Mouse (Mus musculus) right cerebral cortex, postnatal 10 days (tissue): ENCODE results near the gene Fhl3.
"Not testable (repeated sequence)": the region's sequence is repeated elsewhere in the genome, so short reads cannot be mapped to it uniquely, and the experiment has no call there.

Experiments used
- DNase-seq, 2 experiments: peaks; one replicate each; pipeline ENCODE4 v3.0.0; 2021; ENCODE audit warnings: low spot score in 2 of 2

Gene Fhl3

DNA sequence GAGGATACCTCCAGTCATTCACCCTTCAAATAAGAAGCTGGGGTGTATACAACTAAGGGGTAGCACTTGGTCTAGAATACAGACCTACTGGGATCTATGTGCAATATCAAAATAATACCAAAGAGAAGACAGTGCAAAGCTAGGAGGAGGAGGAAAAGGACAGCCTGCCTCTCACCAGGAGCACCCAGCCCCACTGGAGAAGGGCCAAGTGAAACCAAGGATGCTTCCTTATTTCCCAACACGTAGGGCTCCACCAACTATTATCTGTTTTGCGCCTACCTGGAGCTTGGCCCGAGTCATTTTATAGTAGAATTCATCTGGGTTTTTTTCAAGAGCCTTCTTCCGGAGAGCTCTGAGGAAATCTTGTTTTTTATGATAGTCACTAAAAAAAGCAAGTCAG is 17.0 kb upstream of the Fhl3 start:
- DNase-seq, result no peak

DNA sequence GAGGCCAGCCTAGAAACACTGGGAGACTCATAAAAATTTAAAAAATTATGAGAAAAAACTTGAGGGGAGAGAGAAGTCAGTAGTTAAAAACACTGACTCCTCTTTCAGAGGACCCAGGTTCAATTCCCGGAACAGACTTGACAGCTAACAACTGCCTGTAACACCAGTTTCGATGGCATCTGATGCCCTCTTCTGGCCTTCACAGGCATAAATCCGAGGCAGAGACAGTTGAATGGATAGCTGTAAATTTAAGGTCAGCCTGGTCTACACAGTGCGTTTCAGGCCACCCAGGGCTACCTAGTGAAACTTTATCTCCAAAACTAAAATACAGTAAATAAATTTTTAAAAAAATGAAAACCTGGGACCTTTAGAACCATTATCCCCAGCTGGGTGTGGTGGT is 15.5 kb upstream of the Fhl3 start:
- no peak for DNase-seq

DNA sequence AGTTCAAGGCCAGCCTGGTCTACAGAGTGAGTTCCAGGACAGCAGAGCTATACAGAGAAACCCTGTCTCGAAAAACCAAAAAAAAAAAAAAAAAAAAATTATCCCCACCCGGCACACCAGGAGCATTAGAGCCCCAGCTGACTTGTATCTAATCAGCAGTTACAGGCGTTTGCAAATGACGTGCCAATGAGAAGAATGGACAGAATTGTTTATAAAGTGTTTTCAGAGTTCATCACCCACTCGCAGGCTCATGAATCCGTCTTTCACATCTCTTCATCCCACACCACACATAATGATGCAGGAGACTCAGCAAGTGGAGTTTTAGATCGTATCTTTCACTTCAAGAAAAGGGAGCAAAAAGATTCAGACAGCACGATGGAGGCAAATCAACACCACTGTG is 15.0 kb upstream of the Fhl3 start:
- no peak for DNase-seq

DNA sequence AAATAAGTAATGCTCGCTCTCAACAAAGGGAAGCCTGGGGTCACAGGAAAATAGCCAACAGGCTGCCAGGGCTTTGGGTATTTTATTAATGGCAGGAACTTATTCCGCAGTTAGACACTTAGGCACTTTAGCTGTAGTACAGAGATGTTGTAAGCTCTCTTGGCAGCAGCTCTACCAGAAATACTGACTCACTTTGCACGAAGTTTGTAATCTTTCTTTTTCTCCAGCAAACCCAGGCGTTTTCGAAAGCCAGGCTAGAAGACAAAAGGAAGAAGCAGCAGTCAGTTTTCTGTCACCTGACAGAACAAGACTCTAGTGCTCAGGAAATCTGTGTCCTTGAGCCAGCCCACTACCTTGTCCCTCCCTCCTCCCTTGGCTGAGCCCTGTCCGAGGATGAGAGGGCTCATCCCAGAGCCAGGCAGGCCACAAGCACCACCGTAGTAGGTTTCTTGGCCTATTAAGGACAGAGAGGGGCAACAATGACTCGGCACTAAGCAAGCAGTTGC is 14.6 kb upstream of the Fhl3 start:
- DNase-seq, result no peak

DNA sequence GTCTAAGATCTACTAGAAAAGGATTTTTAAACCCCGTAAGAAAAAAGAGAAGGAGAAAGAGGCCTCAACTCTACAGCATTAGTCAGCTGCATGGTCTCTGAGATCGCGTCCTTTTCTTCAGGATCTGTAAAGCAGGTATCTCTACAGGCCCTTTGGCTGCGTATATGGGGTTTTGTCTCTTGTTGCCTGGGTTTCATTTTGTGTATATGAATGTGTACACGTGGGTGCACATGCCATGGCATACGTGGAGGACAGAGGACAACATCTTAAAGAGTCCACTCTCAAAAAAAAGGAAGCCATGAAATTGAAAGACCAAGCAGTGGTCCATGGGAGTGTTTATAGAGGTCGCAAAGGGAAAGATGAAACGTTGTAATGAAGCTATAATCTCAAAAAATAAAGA is 9.0 kb upstream of the Fhl3 start:
- no peak for DNase-seq

DNA sequence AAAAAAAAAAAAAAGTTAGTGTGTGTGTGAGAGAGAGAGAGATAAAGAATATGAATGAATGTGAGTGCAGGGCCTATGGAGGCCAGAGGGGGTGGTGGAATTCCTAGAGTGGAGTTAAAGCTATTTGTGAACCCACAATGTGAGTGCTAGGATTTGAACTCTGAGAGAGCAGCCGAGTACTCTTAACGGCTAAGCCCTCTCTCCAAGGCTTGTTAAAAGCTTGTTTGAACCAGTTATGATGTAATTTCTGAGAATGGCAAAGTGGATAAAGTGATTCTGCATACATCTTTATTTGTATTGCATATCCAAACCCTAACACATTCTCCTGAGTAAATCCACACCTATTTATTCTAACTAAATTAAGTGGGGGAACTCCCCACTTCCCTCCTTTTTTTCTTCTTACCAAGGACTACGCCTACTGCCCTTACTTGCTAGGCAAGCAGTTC is 8.1 kb upstream of the Fhl3 start:
- DNase-seq, result no peak

DNA sequence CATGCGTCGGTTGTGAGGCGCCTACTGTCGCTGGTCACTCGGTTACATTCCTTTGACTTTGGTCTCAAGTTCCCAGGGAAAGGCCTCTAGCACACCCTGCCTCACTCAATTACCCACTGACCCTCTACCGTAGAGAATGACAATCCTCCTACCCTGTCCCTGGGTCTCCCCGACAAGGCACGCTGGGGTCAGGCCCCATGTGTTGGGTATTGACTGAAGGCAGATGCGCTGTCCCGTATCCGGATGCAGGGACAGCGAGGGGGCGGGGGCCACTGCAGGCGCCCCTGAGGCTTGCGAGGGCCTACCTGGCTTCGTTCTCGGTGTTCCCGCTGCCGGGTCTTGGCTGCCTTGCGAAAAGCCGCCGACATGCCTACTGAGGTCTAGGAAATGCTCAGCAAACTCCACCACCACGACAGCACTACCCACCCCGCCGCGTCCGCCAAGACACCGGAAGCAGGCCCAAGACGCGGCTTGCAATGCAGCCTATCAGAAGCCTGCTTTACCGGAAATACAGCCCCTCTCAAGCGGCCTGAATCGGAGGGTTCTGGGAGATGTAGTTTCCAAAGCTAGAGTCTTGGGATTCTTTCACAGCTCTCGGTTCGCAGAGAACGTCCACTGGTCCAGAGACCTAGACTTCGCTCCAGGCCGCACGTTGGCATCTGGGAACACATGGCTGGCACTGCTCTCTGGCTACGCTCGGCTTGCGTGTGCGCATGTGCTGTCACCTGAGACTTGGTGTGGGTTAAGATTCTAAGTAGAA is 7.2 kb upstream of the Fhl3 start, which contains the start of gene Utp11:
TSS of gene Utp11 (minus strand) at position 466 of the 760 bp plus-strand sequence.
- peak; percentile 92 to 95 for DNase-seq

DNA sequence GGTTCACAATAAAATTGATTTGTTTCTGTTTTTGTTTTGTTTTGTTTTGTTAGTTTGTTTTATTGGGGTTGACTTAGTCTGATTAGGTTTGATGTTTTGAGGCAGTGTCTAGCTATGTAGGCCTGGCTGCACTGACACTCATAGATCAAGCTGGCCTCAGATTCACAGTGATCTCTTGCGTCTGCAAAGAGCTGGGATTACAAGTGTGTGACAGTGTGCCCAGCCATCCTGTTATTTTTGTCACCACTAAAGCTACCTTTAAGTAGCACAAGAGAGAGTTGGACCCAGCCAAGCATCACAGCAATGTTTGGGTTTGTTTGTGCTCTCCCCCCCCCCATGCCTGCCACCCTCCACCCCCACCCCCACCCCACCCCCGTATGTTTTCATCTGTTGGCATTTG is 5.9 kb upstream of the Fhl3 start:
- no peak for DNase-seq

DNA sequence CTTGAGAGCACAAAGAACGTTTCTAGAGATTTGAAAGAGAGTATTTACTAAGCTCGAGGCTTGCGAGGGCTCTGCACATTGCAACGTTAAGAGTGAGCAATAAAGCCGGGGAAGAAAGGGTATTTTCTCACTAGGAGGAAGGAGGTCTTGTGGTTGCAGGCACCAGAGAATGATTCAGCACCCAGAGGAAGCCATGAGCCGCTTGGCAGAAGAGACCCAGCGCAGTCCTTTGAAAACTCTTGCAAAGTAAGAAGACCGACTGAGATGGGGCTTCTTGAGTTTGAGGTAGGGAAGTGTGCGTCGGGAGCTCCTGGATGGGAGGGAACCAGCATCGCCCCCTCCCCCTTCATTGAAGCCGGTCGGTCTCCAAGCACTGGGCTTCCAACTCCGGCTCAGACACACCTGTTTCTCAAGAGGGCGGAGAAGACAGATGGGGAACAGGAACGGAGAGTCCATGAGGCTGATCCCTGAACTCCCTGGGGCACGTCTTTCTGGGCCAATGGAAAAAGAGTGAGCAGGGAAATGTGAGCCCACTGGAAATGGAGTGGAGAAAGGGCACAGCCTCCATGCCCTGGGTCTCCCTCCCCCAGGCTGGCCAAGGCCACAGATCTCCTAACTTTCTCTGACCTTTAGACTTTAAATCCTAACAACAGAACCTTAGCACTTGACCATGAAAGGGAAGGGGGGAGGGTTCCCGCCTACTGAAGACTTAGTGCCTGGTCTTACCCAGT is 4.5 kb upstream of the Fhl3 start:
- no peak for DNase-seq

DNA sequence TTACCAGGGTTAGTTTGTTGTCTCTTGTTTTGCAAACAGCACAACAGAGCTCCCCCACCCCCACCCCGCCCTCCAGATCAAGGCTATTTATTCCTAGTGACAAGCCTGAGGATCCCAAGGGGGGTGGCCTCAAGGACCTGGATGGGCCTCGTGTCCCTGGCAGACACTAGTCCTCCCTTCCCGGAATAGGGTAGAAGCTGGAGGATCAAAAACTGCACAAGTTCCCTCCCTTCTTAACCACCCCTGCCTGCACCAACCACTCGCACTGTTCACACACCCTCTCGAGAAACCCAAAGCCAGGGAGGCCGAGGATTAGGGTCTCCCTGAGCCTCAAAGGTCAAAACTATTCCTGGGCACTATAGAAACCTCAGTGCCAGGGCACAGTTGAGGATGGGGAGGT is 710 bp upstream of the Fhl3 start:
- no peak for DNase-seq

DNA sequence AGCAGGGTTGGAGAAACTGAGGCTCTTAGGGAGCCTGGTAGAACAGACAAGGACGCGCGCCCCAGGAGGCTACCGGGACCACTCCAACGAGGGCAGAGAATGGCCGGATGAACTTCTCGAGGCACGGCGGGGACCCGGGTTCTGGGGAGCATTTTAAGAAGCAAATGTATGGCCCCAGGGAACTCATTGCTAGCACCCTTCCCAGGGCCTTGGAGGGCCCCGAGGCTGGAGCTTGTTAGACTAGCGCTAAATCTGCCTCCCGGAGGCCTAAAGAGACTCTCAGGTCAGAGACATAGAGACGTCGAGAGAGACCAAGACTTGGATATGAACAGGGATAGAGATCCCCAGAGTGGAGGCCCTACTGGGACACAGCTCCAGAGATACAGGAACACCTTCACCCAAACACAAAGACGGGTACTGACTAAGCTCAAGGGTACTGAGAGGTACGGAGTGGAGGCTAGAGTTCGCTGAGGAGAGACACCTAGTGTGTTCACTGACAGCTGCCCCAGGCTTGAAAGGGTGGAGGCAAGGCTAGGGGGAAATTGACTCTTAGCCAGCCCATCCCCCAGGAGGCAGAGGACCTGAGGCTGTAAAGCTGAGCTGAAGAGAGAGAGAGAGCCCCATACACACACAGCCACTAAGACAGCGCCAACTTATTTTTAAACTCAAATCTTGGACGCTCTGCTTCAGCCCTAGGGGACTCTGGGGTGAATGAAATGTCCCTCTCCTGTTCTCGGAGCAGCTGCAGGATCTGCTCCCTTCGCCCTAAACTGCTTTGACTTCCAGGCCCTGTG is 748 bp downstream of the Fhl3 start:
- peak; percentile 38 to 41 for DNase-seq

DNA sequence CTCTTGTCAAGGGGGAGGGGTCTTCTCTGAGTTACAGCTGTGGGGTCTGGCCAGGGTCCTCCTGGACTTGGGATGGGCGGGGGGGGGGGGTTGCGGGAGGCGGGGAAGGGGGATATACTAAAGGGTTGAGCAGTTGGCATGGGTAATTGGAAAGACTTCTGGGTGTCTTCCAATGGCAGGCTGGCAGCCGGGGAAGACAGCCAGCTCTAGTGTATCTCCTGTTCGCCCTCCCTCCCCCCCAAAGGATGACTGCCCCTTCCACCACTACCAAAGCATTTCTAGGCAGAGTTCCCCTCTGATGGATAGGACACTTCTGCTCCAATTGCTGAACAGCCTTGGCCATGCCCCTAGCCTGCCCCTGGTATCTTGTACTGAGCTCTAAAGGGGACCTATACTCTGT is 1.4 kb downstream of the Fhl3 start:
- peak in 1 of 2 experiments; percentile 36 for DNase-seq

DNA sequence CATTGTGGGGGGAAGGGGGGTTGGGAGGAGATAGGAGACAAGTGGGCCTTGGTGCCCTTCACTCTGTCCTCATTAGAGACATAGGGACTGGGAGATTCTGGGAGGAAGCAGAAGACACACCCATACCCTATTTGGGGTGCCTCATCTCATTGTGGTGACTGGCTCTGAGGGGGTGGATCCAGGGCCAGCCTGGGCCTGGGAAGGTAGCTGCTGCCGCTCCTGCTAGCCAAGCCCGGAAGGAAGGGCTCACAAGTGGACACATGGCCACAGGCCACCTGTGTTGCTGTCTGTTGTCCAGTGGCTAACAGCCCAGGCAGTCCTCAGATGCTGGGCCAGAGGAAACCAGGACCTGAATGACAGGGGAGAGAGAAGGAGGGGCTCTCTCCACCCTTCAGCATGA is 2.9 kb downstream of the Fhl3 start:
- no peak for DNase-seq

DNA sequence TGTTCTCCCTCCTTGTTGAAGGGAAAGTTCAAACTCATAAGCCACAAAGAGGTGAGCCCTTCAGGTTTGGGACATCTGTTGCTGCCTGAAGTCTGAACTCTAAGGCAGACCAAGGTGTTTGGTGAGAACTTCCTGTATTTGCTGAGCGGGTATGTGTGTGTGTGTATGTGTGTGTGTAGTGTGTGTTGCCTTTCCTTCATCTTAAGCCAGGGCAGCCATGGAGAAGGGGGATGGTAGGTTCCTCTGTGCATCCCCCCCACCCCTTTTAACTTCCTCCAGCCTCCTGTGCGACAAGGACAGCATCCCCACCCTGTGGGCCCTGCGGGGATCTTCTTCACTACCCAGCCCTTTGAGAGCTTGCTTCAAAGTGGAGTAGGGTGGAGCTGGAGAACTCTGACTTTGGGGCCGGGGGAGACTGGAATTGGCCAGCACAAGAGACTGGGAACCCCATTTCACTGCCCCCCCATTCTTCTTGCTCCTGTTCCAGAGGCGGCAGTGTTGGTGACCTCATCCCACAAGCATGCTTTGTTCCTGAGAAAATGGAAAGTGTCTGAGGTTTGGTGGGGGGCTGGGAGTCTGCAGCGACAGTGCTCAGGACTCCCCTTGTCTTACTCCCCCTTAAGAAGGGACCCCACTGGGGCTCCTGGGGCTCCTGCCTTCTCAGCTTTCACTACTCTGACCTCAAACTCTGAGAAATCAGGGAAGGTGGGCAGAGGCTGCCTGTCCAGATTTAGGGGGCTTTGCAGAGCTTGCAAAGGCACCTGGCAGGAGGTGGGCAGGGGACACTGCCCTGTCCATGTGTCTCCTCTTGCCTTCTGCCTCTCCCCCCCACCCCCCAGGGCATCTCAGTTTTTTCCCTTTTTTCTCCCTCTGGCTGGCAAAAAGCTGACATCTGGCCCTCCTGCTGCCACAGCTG is 3.6 kb downstream of the Fhl3 start:
- no peak for DNase-seq

DNA sequence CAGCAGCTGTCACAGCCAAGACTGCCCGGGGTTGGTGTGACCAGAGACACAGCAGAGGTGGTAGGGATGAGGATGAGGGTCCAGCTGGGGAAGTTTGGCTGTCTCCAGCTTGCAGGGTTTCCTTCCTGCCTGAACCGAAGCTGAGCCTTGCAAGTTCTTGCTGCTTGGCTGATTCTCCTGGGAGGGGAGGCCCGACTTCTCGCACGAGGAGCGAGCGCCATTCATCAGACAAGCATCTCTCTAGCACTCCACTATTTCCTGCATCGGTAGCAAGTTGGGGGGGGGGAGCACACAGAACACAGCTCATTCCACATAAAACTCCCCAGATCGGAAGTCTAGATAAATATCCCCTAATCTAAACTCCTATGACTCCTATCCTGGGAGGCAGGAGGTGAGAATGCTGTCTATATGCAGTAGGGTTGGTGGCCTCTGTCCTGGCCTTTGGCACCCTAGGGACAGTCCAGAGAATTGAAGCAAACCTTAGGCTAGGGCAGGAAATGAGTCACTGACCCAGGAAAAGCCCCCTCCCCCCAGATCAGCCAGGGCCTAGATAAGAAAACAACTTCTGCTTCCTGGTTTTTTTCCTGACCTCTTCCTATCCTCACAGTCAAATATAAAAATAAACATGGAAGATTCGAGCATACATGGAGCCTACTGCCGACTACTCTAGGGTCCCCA is 4.4 kb downstream of the Fhl3 start:
- peak; percentile 40 to 53 for DNase-seq

DNA sequence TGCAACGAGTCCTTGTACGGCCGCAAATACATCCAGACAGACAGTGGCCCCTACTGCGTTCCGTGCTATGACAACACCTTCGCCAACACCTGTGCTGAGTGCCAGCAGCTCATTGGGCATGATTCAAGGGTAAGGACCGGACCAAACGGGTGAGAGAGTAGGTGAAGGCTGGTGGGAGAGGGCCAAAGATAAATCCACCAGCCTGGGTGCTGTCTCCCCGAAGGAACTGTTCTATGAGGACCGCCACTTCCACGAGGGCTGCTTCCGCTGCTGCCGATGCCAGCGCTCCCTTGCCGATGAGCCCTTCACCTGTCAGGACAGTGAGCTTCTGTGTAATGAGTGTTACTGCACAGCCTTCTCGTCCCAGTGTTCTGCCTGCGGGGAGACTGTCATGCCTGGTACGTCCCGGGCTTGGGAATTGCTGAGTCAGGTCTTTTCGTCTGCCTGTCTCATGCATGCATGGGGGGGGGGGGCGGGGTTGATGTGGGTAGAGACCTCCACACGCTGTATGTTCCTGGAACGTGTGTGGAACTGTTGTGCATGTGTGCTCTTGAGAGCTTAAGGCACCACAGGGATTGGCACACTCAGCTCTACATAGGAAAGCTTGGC is 5.3 kb downstream of the Fhl3 start:
- DNase-seq, result no peak

DNA sequence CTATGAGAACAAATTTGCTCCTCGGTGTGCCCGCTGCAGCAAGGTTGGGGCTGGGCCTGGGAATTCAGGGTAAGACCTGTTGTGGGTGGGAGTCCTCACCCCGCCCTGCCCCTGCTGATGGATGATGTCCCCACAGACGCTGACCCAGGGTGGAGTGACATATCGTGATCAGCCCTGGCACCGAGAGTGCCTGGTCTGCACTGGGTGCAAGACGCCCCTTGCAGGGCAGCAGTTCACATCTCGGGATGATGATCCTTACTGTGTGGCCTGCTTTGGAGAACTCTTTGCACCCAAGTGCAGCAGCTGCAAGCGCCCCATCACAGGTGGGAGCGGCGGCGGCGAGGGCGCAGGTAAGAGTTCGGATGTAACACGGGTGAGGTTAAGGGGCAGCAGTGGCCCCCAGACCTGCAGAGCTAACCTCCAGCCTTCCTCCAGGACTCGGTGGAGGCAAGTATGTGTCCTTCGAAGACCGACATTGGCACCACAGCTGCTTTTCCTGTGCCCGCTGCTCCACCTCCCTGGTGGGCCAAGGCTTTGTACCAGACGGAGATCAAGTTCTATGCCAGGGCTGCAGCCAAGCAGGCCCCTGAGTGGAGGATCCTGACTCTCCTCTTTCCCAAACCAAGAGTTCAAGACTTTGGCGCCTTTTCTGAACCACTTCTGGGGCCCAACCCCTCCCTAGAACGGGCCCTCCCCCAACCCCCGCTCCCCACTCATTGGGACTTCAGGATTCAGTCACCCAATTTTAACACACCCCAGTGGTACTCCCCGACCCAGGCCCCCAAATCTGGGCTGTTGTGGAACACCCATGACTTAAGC is 7.1 kb downstream of the Fhl3 start:
- DNase-seq, result peak in 1 of 2 experiments; percentile 32

DNA sequence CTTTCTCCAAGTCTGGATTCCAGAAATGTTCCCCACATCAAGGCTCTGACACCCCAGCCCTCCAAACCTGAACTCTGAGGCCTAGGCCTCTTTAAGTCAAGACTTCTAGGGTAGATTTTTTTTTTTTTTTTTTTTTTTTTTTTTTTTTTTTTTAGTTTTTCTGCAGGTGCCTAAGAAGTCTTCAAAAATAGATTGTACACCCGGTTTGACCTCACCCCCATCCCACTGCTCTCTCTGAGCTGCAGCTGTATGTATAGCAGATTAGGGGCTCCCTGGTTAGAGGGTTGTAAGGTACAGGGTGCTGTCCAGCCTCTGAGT is 7.7 kb downstream of the Fhl3 start:
- not testable (repeated sequence) for DNase-seq
